Mouse (Mus musculus) liver, adult 2 months (tissue): ENCODE measurements at regions not wholly inside any gene's neighbourhood (a gene's known extent, or its start where the extent isn't known, plus 50 kb on each side); places are given as distances from the start of the nearest gene placed in this dataset.
"Not testable (repeated sequence)": the region's sequence is repeated elsewhere in the genome, so short reads cannot be mapped to it uniquely, and the experiment has no call there.

Source experiments
- CTCF ChIP-seq: fragments of 200-500 bp; IDR thresholded peaks from 2 replicates; pipeline ENCODE4 v1.5.1; 2011; ENCODE audit warnings: low read depth, low read length, control low read depth
- POLR2A ChIP-seq: fragments of 200-500 bp; IDR thresholded peaks from 2 replicates; pipeline ENCODE4 v1.6.1; 2011; ENCODE audit warnings: low read length, control low read depth; ENCODE audit not compliant: insufficient read depth; ENCODE audit errors: extremely low read depth

DNA sequence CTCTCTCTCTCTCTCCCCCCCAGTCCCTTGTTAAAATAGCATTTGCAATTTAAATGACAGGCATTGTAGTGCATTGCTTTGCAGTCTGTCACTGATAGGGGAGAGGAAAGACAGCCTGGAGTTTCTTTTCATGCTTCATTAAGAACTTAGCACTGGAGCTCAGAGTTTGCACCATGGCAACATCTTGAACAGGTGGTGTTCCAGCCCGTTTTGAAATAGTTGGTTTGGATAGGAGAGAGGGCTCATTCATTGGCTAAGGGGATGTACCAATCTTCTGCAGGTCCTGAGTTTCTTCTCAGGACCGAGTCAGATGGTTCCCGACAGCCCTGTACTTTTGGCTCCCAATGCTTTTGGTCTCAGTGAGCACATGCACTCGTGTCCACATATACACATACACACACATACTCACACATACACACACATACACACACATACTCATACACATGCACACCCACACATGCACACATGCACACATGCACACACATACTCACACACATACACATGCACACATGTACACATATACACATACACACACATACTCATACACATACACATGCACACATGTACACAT lies 101.2 kb downstream of the Raet1d start:
- TF ChIP-seq POLR2A, CTCF: not testable (repeated sequence)
